Mouse (Mus musculus) ZHBTc4 (cell line): ENCODE measurements around the gene Gm11444.

Source experiments
- DNase-seq: peaks from one replicate; pipeline ENCODE4 v3.0.0-alpha.2; 2011; ENCODE audit warnings: low read depth, low spot score

Gm11444 gene

DNA sequence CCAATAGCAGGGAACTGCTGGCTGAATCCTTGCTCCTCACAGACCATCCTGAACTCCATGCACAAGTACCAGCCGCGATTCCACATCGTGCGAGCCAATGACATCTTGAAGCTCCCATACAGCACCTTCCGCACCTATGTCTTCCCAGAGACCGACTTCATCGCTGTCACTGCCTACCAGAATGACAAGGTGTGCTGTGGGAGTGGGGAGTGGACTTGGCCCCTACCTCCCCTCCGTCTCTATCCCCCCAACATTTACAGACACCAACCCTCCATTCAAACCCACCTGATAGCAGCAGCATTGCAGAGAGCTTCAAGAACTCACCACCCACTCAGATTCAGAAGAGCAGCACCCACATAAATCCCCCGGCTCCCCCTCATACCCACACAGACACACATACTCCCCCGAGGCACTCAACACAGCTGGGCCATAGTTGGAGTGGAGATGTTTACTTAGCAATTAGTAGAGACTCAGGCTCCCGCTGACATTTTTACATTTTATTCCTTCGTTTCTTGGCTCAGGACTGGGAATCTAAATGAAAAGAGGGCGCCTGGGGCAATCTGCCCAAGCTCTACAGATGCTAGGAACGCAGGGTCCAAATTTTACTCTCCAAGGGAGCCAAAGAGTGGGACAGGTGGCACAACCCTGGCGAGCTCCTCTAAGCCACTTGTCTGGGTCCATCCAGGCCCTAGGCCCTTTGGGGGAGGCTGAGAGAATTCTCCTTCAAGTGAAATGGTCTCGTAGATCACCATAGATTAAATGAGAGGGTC, 14.2 kb downstream of the Gm11444 start:
- DNase-seq: no peak

DNA sequence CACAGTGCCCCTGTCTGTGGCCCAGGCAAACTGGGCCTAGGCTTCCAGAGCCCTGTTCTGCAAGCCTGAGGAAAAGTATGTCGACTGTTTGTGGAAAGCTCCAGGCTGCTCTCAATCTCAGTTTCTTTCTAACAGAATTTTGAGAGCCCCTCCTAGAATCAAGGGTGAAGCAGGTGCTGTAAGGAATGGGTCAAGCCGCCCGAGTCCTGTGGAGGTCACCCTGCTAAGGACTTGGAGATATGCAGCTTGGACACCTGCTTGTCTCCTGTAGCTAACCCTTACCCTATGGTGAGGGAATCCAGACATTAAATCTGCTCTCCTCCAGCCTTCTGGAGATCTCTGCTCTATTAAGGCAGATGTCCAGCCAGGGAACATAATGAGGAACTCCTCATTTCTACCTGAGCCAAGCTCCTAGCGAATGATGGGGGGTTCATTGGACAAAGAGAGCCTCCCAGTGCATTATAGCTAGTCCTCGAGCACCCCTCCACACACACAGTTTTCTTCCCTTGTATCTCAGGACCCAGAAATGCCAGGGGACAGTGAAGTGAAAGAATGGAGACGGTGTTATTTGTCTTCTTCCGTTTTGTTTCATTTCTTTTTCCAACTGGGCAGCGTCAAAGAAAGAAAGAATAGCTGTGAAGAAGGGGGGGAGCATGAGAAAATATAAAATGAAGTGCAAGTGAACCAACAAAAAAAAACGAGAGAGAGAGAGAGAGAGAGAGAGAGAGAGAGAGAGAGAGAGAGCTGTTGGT, 15.0 kb downstream of the Gm11444 start:
- no peak for DNase-seq

DNA sequence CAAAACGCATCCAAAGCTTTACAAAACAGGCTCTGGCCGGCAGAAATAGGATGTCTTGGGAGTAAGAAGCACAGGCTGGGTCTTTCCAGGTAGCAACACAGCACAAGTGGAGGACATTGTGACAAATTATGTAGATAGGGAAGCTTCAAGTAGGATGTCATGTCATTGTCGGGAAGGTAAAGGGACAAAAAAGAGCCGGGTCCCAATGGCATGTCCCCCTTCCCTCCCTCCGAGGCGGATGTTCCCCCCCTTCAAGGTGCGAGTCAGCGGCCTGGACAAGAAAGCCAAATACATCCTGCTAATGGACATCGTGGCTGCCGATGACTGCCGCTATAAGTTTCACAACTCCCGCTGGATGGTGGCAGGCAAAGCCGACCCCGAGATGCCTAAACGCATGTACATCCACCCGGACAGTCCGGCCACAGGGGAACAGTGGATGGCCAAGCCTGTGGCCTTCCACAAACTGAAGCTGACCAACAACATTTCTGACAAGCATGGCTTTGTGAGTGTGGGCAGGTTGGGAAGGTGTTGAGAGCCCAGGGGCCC, 15.7 kb downstream of the Gm11444 start:
- no peak for DNase-seq

GRCm38 (mm10) chr11:85833761-85834385, 16.3 kb downstream of the Gm11444 start:
- DNase-seq: no peak

- peak; percentile 51 for DNase-seq
Measured at GRCm38 (mm10) chr11:85833081-85833521, 17.0 kb downstream of the Gm11444 start.

DNA sequence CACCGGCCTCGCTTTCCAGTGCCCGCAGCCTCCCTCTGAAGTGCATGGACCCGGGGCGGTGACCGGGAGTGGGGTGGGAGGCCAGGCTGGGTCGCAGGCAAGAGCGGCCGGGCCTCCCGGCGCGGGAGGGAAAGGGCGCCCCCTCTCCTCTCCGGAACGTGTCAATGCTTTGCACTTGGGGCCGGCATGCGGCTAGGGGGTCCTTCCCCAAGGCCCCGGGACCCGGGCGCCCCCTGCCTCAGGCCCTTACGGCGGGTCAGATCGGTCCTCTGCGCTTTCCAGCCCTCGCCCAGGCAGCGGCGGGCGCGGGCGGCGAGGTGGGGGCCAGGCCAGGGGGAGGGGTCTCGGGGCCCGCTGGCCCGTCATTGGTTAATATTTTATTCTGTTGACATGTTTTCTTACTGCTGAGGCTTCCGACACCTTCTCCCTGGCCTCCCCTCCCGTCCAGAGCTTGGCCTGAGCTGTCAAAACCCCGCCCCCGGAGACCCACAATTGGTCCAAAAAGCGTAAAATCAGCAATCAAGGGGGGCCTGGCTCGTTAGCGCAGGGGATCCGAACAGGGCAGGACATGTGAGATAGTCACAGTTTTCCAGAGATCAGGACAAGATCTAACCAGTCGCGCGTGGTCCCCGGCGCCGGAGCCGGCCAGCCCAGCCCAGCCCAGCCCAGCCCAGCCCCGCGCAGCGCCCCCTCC, 17.8 kb downstream of the Gm11444 start, which contains the start of gene Tbx2:
Tbx2 (plus strand) TSS at position 321 of the 694 bp plus-strand sequence.
- peak; percentile 66 for DNase-seq

DNA sequence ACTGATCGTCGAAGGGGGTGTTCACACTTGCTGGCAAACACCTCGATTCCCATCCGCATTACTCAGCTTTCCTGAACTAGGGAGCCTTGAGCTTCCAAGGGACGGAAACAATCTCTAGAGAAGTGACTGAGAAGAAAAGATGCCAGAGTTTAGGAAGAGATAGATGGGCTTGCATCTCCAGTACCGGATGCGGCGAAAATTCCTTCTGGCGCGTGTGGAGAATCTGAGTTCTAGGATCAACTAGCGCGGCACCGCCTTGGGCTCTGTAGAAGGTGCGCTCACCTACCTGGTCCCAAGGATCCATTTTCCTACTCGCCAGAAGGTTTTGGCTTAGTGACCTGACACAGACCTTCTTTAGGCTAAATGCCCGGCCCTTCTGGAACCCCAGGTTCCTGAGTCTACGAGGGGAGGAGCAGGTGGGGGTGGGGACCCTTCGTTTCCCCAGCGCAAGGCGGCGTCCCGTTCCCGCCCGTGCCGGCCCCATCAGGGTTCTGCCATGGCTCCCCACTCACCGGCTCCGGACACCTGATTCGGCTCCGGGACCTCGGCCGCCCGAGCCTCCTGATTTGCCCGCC, 18.4 kb downstream of the Gm11444 start:
- DNase-seq: peak; percentile 59

GRCm38 (mm10) chr11:85830901-85831341, 19.2 kb downstream of the Gm11444 start:
- DNase-seq: peak; percentile 72

DNA sequence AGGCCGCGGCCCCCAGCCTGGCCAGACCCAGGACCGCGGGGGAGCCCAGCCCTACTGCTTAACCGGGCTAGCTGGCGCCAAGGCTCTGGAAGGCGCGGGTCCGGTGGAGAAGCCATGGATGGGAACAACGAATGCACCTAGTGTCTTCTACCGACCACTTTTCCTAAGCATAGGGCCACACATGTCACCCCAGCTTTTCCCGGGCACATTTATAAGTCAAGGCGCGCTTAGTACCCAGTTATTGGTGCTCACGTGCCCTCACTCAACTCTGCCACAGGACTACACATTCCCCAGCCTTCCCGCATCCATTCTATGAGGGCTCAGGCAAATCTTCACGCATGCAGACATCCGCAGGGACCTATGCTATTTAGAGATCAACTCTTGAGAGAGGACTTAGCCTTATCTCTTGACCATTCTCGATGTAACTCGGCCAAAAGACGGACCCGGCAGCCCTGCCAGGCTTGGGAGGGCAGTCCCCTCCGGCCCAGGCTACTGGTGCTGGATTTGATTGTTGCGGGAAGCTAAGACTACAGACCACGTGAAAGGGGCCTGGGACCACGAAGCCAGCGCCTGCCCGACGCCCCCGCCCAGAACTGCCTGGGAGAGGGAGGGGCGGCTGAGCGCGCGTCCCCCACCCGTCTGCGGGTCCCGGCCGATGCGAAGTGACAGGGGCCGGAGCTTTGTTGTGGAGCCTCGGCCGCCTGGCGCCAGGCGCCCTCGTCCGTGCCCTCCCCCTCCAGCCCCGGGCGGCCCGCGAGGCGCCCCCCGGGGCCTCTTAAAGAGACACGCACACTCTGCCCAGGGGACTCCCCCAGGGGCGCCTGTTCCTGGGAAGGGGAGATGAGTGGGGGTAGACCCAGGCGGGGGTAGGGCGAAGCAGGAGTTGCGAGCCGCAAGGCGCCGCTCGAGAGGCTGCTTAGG, 20.4 kb downstream of the Gm11444 start:
- DNase-seq: peak; percentile 37

DNA sequence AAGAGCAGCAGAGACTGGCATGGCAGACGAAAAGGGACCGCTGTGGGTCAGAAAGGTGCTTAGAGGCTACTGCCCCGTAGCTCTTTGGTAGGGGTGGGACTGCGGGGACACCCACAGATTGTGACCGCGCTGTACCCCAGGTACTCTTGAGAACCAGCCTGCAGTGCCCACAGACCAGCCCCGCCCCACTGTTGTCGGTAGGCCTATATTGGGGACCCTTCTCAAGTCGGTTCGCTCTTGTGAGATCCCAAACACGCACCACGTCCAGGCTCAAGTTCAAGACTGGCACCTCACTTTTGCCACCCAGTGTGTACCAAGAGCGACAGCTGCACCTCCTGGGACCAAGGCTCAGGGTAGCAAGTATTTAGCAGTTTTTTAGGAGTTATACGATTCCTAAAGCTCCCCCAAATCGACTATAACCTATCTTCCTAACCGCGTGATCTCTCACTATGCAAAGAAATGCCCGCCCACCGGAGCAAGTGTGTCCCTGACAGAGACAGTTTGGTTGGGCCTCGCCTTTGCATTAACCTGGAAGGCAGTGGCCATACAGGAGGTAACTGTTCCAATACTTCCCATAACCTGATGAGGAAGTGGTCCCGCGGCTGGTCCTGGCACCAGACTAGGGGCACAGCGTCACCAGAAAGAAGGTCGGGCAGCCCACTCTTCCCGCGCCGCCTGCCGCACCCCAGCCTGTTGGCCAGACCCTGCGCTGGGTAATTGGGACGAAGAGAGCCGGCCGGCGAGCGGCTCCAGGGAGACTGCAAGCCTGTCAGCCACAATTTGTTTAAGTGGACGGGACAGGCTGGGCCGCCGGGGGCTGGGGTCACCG, 21.2 kb downstream of the Gm11444 start:
- peak; percentile 41 for DNase-seq

DNA sequence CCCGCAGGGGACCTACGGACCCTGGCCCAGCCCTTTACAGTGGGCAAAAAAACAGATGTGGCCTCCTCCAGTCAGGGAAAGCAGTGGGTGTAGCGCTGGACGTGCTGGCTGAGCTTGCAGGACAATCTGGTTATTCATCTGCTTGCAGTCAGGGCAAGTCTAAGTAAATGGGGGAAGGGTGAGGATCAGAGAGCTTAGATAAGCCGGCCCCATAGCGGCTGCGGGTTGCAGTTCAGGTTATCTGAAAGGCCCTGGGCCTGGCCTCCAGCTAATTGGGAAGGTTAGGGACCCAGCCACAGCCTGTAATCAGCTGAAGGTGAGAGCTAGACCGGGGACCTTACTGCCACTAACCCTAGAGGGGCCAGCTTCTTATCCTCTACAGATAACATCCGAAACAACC, 22.8 kb downstream of the Gm11444 start:
- DNase-seq: no peak

DNA sequence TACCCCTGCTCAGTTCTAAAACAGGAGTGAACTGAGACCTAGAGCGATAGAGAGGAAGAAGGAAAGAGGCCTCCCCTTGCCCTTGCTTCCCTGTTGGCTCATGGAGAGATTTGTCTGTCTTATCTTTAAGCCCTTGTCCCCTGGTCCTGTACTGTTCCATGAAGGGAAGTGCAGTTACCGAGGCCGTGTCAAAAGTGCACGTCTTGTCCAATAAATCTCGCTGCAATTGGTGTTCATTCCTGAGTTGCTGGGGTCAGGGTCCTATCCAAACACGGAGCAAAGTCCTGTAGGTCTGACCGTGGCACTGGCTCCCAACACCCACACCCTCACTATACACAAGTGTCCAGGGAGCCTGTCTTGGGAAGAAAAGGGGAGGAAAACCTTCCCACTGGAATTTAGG, 24.3 kb downstream of the Gm11444 start:
- no peak for DNase-seq

GRCm38 (mm10) chr11:85825031-85825430, 25.1 kb downstream of the Gm11444 start:
- DNase-seq: no peak

DNA sequence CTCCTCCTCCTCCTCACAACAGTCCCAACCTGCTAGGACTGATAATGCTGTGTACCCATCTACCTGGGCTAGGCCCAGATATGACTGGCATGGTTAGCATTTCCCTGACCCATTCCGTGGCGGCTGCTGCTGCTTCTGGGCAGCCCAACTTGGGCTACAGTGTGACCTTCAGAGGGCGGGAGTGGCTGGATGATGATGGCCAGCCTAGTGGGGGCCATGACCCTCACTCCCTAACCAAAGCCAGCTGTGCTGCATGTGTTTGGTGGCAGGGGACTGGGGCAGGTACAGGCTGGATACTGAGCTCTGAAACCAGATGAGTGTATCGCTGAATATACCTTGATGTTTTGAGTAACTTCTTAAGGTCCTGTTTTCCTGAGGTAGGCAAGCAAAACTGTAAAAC, 26.3 kb downstream of the Gm11444 start:
- no peak for DNase-seq

GRCm38 (mm10) chr11:85823181-85823580, 27.0 kb downstream of the Gm11444 start:
- peak; percentile 83 for DNase-seq

- no peak for DNase-seq
Measured at GRCm38 (mm10) chr11:85821659-85822058, 28.5 kb downstream of the Gm11444 start.

DNA sequence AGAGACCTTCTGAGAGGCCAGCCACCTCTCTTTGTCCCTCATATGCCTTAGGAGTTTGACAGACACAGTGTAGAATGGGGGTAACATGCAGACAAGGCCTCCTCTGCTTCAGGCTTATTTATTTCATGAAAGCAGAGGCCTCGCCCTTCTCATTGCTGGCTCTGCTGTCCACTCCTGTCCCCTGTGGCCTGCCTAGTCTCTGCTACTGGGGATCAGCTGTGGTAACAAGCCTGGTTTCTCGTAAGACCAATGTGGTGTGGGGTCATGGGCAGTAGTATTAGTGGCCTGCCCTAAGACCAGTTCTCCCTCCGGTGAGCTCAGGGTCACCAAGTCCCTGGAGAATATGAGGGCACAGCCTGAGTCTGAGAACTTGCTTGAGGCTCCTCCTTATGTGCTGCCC, 29.2 kb downstream of the Gm11444 start:
- DNase-seq: no peak

GRCm38 (mm10) chr11:85818401-85818800, 31.7 kb downstream of the Gm11444 start:
- no peak for DNase-seq

GRCm38 (mm10) chr11:85816471-85816870, 33.7 kb downstream of the Gm11444 start:
- no peak for DNase-seq
